Comparison of ENCODE assay signal across 7 mouse cellular contexts in genomic region chr7:141176173-141176572, GRCm38 (mm10). TPM values are rescaled to one million over a fixed set of nuclear protein-coding genes. Genes with fewer than 3 reads are reported as not detected.
DNase-seq lines count a peak whose midpoint lies in the region; ATAC-seq and TF ChIP-seq lines count a peak whose summit lies in the region.

No protein-coding gene starts in this region.

- 1% methylated on average over 8 of the region's 8 CpGs for WGBS in forebrain, postnatal 0 days
- 2% methylated on average over 8 of the region's 8 CpGs for WGBS in hindbrain, embryonic 14.5 days
- WGBS in midbrain, embryonic 15.5 days = 3% methylated on average over 8 of the region's 8 CpGs

- CTCF ChIA-PET in Patski (lab: Charles Lee) = interaction anchor here (0.7 to 2.0 kb wide), 14 partner anchors 8 to 216 kb away, joined by 3 to 10 read pairs (median 4); no protein-coding TSS in a partner anchor

- H3K27ac ChIP-seq in forebrain, postnatal 0 days (ENCODE audit: low read depth, low read length) = no peak overlapping the region
- no peak overlapping the region for H3K27ac ChIP-seq in hindbrain, embryonic 14.5 days
- no peak overlapping the region for H3K27ac ChIP-seq in midbrain, embryonic 15.5 days

- H3K4me1 ChIP-seq in forebrain, postnatal 0 days (ENCODE audit: insufficient read depth) = no peaks in the 10 kb centered on the region
- peaks cover 7% of the 10 kb centered on the region for H3K4me1 ChIP-seq in hindbrain, embryonic 14.5 days (replicated peaks; ENCODE audit: control insufficient read depth, insufficient read depth, low read length)
- H3K4me1 ChIP-seq in midbrain, embryonic 15.5 days = peaks cover 15% of the 10 kb centered on the region

- H3K4me3 ChIP-seq in forebrain, postnatal 0 days (ENCODE audit: low read depth, low read length) = no peak overlapping the region
- H3K4me3 ChIP-seq in hindbrain, embryonic 14.5 days (replicated peaks; ENCODE audit: low read length) = no peak overlapping the region
- no peak overlapping the region for H3K4me3 ChIP-seq in midbrain, embryonic 15.5 days

- ATAC-seq in Patski = no peak
- ATAC-seq in forebrain, postnatal 0 days = peak; percentile 45; the same call in 1 of the 2 replicates
- no peak for ATAC-seq in hindbrain, embryonic 14.5 days (ENCODE audit: low FRiP score)
- ATAC-seq in midbrain, embryonic 15.5 days (replicated peaks) = no peak

- H3K36me3 ChIP-seq in forebrain, postnatal 0 days (ENCODE audit: insufficient read depth) = no peaks in the 10 kb centered on the region
- no peaks in the 10 kb centered on the region for H3K36me3 ChIP-seq in hindbrain, embryonic 14.5 days (replicated peaks; ENCODE audit: control insufficient read depth, insufficient read depth)
- no peaks in the 10 kb centered on the region for H3K36me3 ChIP-seq in midbrain, embryonic 15.5 days (replicated peaks)

- in situ Hi-C loops in Patski (cut with MboI; ENCODE audit: low pct_unique_long_range_greater_than_20kb) = loop anchor here (5.0 to 10.0 kb wide), 3 partner anchors 121 to 331 kb away; partner anchors contain the start of genes Gm45717, Ifitm2, Odf3 and Scgb1c1

- intact Hi-C loops in left cerebral cortex, postnatal 10 days (cut with DNase I) = loop anchor here (5.0 kb wide), 1 partner anchor 269 kb away; no protein-coding TSS in a partner anchor

- peak; percentile 91 for TF ChIP-seq CTCF in Patski (IDR thresholded peaks at IDR 0.05)
- peak; percentile 94 for TF ChIP-seq CTCF in forebrain, postnatal 0 days (IDR thresholded peaks at IDR 0.05; ENCODE audit: low read depth)

- POLR2A ChIA-PET in Patski (lab: Charles Lee) = interaction anchor here (0.5 to 0.6 kb wide), 2 partner anchors 18 to 26 kb away, joined by 3 to 4 read pairs; no protein-coding TSS in a partner anchor

- DNase-seq in Patski (ENCODE audit: low read depth, low spot score) = no peak
- peak; percentile 87 for DNase-seq in c-Kit-positive CD71-negative TER-119-negative erythroid progenitor cells, embryonic 14.5 days (ENCODE audit: low read depth)
- DNase-seq in forebrain, postnatal 0 days = peak; percentile 92
- DNase-seq in hindbrain, embryonic 14.5 days (ENCODE audit: low spot score) = peak; percentile 91
- peak; percentile 87 to 88 for DNase-seq in left cerebral cortex, postnatal 10 days (ENCODE audit: extremely low spot score in 1 of 2, low spot score in 2 of 2)
- DNase-seq in spleen, adult 18-20 months = peak; percentile 70 to 83

- H3K9me3 ChIP-seq in forebrain, postnatal 0 days (ENCODE audit: low read length) = no peaks in the 10 kb centered on the region
- no peaks in the 10 kb centered on the region for H3K9me3 ChIP-seq in hindbrain, embryonic 14.5 days (ENCODE audit: control insufficient read depth, low read length)
- no peaks in the 10 kb centered on the region for H3K9me3 ChIP-seq in midbrain, embryonic 15.5 days

- H3K9ac ChIP-seq in forebrain, postnatal 0 days = no peak overlapping the region
- H3K9ac ChIP-seq in hindbrain, embryonic 14.5 days = no peak overlapping the region
- H3K9ac ChIP-seq in midbrain, embryonic 15.5 days = 0 out of 2 replicates have a peak overlapping the region, but pooled peaks have one; percentile 29

- H3K27me3 ChIP-seq in Patski = no peaks in the 10 kb centered on the region
- no peaks in the 10 kb centered on the region for H3K27me3 ChIP-seq in forebrain, postnatal 0 days (ENCODE audit: insufficient read depth, low read length)
- no peaks in the 10 kb centered on the region for H3K27me3 ChIP-seq in hindbrain, embryonic 14.5 days (ENCODE audit: control insufficient read depth, insufficient read depth, low read length)
- no peaks in the 10 kb centered on the region for H3K27me3 ChIP-seq in midbrain, embryonic 15.5 days (replicated peaks)

- no peak overlapping the region for H3K4me2 ChIP-seq in forebrain, postnatal 0 days (ENCODE audit: low read depth)
- no peak overlapping the region for H3K4me2 ChIP-seq in hindbrain, embryonic 14.5 days (replicated peaks)
- H3K4me2 ChIP-seq in midbrain, embryonic 15.5 days = 0 out of 2 replicates have a peak overlapping the region, but pooled peaks have one; percentile 24

RNA-seq across cellular contexts. Expression of gene Rnh1, which starts 3.5 kb away (rescaled TPM):
- 292 TPM for polyA plus RNA-seq in Patski (2021)
- total RNA-seq in forebrain, postnatal 0 days (2014; rRNA removed) = 41.6 and 41.9 TPM in 2 replicates
- 43.1 and 45.4 TPM in 2 replicates for polyA plus RNA-seq in forebrain, postnatal 0 days (2015; fragmentation: Nextera tagmentation; extraction: Ambion mirVana)
- 53.5 and 56.1 TPM in 2 replicates for polyA plus RNA-seq in hindbrain, embryonic 14.5 days (2014; fragmentation: Nextera tagmentation; extraction: Ambion mirVana)
- 10 to 100 TPM; 20.8 TPM for total RNA-seq in left cerebral cortex, postnatal 10 days (2021)
- 40.6 and 44.4 TPM in 2 replicates for polyA plus RNA-seq in midbrain, embryonic 15.5 days (2015; fragmentation: Nextera tagmentation; extraction: Ambion mirVana)

RNA-seq across cellular contexts. Expression of gene Hras, which starts 17.6 kb away (rescaled TPM):
- 80.1 TPM for polyA plus RNA-seq in Patski (2021)
- total RNA-seq in forebrain, postnatal 0 days (2014; rRNA removed) = 103 and 149 TPM in 2 replicates
- polyA plus RNA-seq in forebrain, postnatal 0 days (2015; fragmentation: Nextera tagmentation; extraction: Ambion mirVana) = 198 and 199 TPM in 2 replicates
- polyA plus RNA-seq in hindbrain, embryonic 14.5 days (2014; fragmentation: Nextera tagmentation; extraction: Ambion mirVana) = 168 and 187 TPM in 2 replicates
- 100 to 1,000 TPM; 246 to 262 TPM for total RNA-seq in left cerebral cortex, postnatal 10 days (2021)
- polyA plus RNA-seq in midbrain, embryonic 15.5 days (2015; fragmentation: Nextera tagmentation; extraction: Ambion mirVana) = 181 and 195 TPM in 2 replicates

RNA-seq across cellular contexts. Expression of gene Lrrc56, which starts 17.8 kb away (rescaled TPM):
- polyA plus RNA-seq in Patski (2021) = 13.7 TPM
- 11.1 and 11.7 TPM in 2 replicates for total RNA-seq in forebrain, postnatal 0 days (2014; rRNA removed)
- polyA plus RNA-seq in forebrain, postnatal 0 days (2015; fragmentation: Nextera tagmentation; extraction: Ambion mirVana) = 10.2 and 10.7 TPM in 2 replicates
- polyA plus RNA-seq in hindbrain, embryonic 14.5 days (2014; fragmentation: Nextera tagmentation; extraction: Ambion mirVana) = 6.6 and 7.6 TPM in 2 replicates
- total RNA-seq in left cerebral cortex, postnatal 10 days (2021) = 1 to 10 TPM; 4.7 to 4.9 TPM
- 12.8 and 13.8 TPM in 2 replicates for polyA plus RNA-seq in midbrain, embryonic 15.5 days (2015; fragmentation: Nextera tagmentation; extraction: Ambion mirVana)

RNA-seq across cellular contexts. Expression of gene Lmntd2, which starts 37.7 kb away (rescaled TPM):
- polyA plus RNA-seq in Patski (2021) = 4.5 TPM
- 0.62 TPM in 1 of 2 replicates, not detected in the other for total RNA-seq in forebrain, postnatal 0 days (2014; rRNA removed)
- 0.15 and 0.33 TPM in 2 replicates for polyA plus RNA-seq in forebrain, postnatal 0 days (2015; fragmentation: Nextera tagmentation; extraction: Ambion mirVana)
- polyA plus RNA-seq in hindbrain, embryonic 14.5 days (2014; fragmentation: Nextera tagmentation; extraction: Ambion mirVana) = 0.20 and 0.66 TPM in 2 replicates
- not detected for total RNA-seq in left cerebral cortex, postnatal 10 days (2021)
- polyA plus RNA-seq in midbrain, embryonic 15.5 days (2015; fragmentation: Nextera tagmentation; extraction: Ambion mirVana) = 0.87 and 1.4 TPM in 2 replicates

RNA-seq across cellular contexts. Expression of gene Rassf7, which starts 39.5 kb away (rescaled TPM):
- polyA plus RNA-seq in Patski (2021) = 48.3 TPM
- total RNA-seq in forebrain, postnatal 0 days (2014; rRNA removed) = 13.3 and 15.8 TPM in 2 replicates
- polyA plus RNA-seq in forebrain, postnatal 0 days (2015; fragmentation: Nextera tagmentation; extraction: Ambion mirVana) = 15.6 and 19.1 TPM in 2 replicates
- polyA plus RNA-seq in hindbrain, embryonic 14.5 days (2014; fragmentation: Nextera tagmentation; extraction: Ambion mirVana) = 20.2 and 23.5 TPM in 2 replicates
- under 1 TPM; 0.58 to 0.69 TPM for total RNA-seq in left cerebral cortex, postnatal 10 days (2021)
- 24.0 and 26.3 TPM in 2 replicates for polyA plus RNA-seq in midbrain, embryonic 15.5 days (2015; fragmentation: Nextera tagmentation; extraction: Ambion mirVana)
